Mouse (Mus musculus) lung, adult 2 months (tissue): Measurements from ENCODE around the gene Rab29.

ENCODE experiments used
- CTCF ChIP-seq: fragments of 200-500 bp; IDR thresholded peaks from 2 replicates; pipeline ENCODE4 v1.5.1; 2011; ENCODE audit warnings: mild to moderate bottlenecking, low read length, control low read depth; ENCODE audit not compliant: insufficient read depth
- POLR2A ChIP-seq: fragments of 200-500 bp; IDR thresholded peaks from 2 replicates; pipeline ENCODE4 v1.6.1; 2011; ENCODE audit warnings: low read depth, mild to moderate bottlenecking, control low read depth, low read length, borderline replicate concordance; ENCODE audit errors: extremely low read depth

- no peak for TF ChIP-seq CTCF
- no peak for TF ChIP-seq POLR2A
Measured at GRCm38 (mm10) chr1:131865596-131865995, 1.4 kb upstream of the Rab29 start.
